Mouse (Mus musculus) myocyte (in vitro differentiated cells): ENCODE results near the gene Nisch.

Experiments used
- MAX ChIP-seq: IDR thresholded peaks from one replicate; pipeline ENCODE4 v1.6.1; 2011; ENCODE audit warnings: low read depth, mild to moderate bottlenecking, control low read depth
- POLR2A ChIP-seq: IDR thresholded peaks from one replicate; pipeline ENCODE4 v1.6.1; 2011; ENCODE audit warnings: low read depth, mild to moderate bottlenecking, control low read depth, moderate library complexity; ENCODE audit not compliant: insufficient read length
- TCF3 ChIP-seq: IDR thresholded peaks from one replicate; pipeline ENCODE4 v1.6.1; 2011; ENCODE audit warnings: low read depth, control low read depth; ENCODE audit not compliant: insufficient read length

GRCm38 (mm10) chr14:31166827-31167226 lies 49.9 kb downstream of the Nisch start:
- TF ChIP-seq POLR2A: no peak
- no peak for TF ChIP-seq MAX
- TF ChIP-seq TCF3: no peak
